ENCODE assay signal across 31 mouse cellular contexts in genomic region chr17:27705661-27706060, GRCm38 (mm10). TPM values are rescaled to one million over a fixed set of nuclear protein-coding genes. Genes with fewer than 3 reads are reported as not detected.
"Had no signal": no experiment of that assay in that cellular context is flagged by ENCODE, and none has a peak within 500 bp of the region (broad histone marks: within the 10 kb centered on the region; RNA-seq: fewer than 3 reads in every experiment).

No protein-coding gene starts in this region.

- H3K4me3 ChIP-seq: heart, adult 2 months; heart, embryonic 13.5 days; heart, embryonic 15.5 days; hindbrain, embryonic 13.5 days; hindbrain, embryonic 15.5 days; kidney, embryonic 15.5 days; limb, embryonic 13.5 days; limb, embryonic 15.5 days; liver, embryonic 12.5 days had no signal

- H3K4me2 ChIP-seq: heart, embryonic 13.5 days; heart, embryonic 15.5 days; hindbrain, embryonic 13.5 days; hindbrain, embryonic 15.5 days; kidney, embryonic 15.5 days; limb, embryonic 13.5 days; limb, embryonic 15.5 days; liver, embryonic 12.5 days had no signal

- H3K9ac ChIP-seq: heart, embryonic 13.5 days; heart, embryonic 15.5 days; hindbrain, embryonic 13.5 days; hindbrain, embryonic 15.5 days; kidney, embryonic 15.5 days; limb, embryonic 13.5 days; limb, embryonic 15.5 days; liver, embryonic 12.5 days; liver, embryonic 14.5 days had no signal

- ATAC-seq: hindbrain, postnatal 0 days; intestine, embryonic 16.5 days; liver, embryonic 12.5 days had no signal

- H3K9me3 ChIP-seq: heart, embryonic 15.5 days; hindbrain, embryonic 13.5 days; hindbrain, embryonic 15.5 days; kidney, embryonic 15.5 days; limb, embryonic 13.5 days; limb, embryonic 15.5 days; liver, embryonic 12.5 days had no signal

- H3K36me3 ChIP-seq: heart, embryonic 13.5 days; heart, embryonic 15.5 days; hindbrain, embryonic 15.5 days; kidney, embryonic 15.5 days; limb, embryonic 13.5 days; limb, embryonic 15.5 days; liver, embryonic 12.5 days had no signal

- H3K27ac ChIP-seq: heart, adult 2 months; heart, embryonic 13.5 days; heart, embryonic 15.5 days; hindbrain, embryonic 13.5 days; hindbrain, embryonic 15.5 days; hindbrain, postnatal 0 days; kidney, embryonic 15.5 days; kidney, postnatal 0 days; limb, embryonic 13.5 days; limb, embryonic 15.5 days; liver, embryonic 12.5 days; liver, embryonic 14.5 days had no signal

- DNase-seq: gastrocnemius, postnatal 14 days; gastrocnemius, postnatal 36 days; heart, adult 11 months; heart, adult 2 months; heart, postnatal 14 days; heart, postnatal 36 days; kidney, adult 11 months; kidney, adult 2 months; kidney, adult 9 months; kidney, postnatal 14 days; kidney, postnatal 36 days; layer of hippocampus, adult 9-11 months; layer of hippocampus, postnatal 36 days; left cerebral cortex, postnatal 4 days had no signal

RNA-seq across cellular contexts. Expression of gene Spdef, which starts 23.1 kb away (rescaled TPM):
- total RNA-seq: gastrocnemius, adult 18-20 months; gastrocnemius, adult 8-10 months; gastrocnemius, postnatal 36 days; heart, adult 2 months; heart, postnatal 14 days; heart, postnatal 36 days; hematopoietic stem cell, adult 5-6 weeks; layer of hippocampus, adult 18-20 months had no signal
- polyA plus RNA-seq: hindbrain, embryonic 11.5 days; liver, embryonic 12.5 days; liver, embryonic 14.5 days had no signal

RNA-seq across cellular contexts. Expression of gene Pacsin1, which starts 50.4 kb away (rescaled TPM):
- total RNA-seq: hematopoietic stem cell, adult 5-6 weeks had no signal
